Mouse (Mus musculus) T-helper 2 cell (primary cell): Measurements from ENCODE around the gene Kng2.
"Not testable (repeated sequence)": the region's sequence is repeated elsewhere in the genome, so short reads cannot be mapped to it uniquely, and the experiment has no call there.

ENCODE experiments used
- in situ Hi-C: fragments of 300-600 bp; cut with MboI, MseI; formaldehyde crosslinking; loops from one replicate; pipeline ENCODE4 v1.15.1; 2025; ENCODE audit warnings: high pct_unique_total_duplicates

Gene Kng2

DNA sequence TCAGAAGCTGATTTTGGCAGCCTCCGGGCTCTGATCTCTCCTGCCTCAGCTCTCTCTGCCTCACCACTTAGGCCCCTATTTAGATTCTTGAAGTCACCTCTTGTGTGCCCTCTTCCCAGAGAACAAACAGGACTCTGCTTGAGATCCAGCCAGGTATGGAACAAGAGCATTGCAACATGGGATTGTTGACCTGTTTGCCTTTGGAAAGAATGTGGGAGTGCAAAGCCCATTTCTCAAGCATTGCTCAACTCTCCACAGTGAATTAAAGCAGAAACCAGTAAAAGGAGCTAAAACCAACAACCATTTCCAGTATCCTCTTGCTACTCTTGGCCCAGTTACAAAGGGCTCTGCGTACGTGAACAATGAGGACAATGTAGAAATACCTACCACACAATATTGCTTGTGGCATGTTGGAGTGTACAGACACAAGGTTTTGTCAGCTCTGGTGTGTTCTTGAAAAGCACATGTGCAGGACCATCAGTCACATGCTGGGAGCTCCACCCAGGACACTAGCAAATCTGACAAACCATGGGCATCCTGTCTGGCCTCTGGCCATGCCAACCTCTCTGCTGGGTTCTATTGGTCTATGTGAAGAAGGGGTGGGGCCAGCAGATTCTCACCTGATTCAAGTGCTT lies at the start of gene Kng2:
Gene Kng2 (minus strand): TSS at position 517 of the 635 bp plus-strand sequence.
- in situ Hi-C loops: loop anchor here (25.0 kb wide), 1 partner anchor 467 kb away; no protein-coding TSS in a partner anchor

DNA sequence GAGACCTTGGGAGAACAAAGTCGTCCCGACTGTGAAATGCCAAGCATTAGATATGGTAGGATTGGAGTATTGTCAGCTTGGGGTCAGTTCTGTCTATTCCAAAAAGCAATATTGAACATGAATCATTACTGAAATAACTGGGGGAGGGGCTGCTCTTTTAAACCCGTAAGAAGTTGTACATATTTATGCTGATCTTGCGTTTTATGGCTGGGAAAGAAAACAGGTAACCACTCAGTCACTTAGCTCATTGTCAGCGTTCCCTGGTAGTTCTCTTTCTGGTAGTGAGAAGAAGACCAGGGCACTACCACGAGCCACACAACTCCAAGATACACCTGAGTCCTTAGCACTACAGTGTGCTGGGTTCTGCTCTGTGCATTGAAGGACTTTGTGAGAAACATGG lies 48.2 kb upstream of the Kng2 start:
- in situ Hi-C loops: not testable (repeated sequence)

DNA sequence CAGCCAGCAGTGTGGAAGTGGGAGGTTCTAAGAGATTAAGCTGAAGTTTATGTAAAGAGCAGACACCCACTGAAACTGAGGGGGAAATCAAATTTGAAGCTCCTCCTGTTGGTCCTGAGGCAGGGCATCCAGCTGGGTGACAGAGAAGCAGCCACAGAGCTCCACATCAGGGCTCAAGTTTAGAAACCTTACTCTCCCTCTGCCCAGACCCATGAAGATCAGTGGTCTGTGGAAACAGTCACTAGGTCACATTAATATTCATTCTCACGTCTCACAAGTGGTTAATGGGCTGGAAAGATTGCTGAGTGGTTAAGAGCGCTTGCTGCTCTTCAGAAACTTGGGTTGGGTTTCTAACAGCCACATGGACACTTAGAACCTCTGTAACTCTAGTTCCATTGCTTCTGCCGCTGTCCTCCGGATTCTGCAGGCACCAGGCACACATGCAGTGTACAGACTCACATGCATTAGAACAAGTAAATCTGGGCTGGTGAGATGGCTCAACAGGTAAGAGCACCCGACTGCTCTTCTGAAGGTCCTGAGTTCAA lies 31.6 kb upstream of the Kng2 start:
- in situ Hi-C loops: not testable (repeated sequence)

DNA sequence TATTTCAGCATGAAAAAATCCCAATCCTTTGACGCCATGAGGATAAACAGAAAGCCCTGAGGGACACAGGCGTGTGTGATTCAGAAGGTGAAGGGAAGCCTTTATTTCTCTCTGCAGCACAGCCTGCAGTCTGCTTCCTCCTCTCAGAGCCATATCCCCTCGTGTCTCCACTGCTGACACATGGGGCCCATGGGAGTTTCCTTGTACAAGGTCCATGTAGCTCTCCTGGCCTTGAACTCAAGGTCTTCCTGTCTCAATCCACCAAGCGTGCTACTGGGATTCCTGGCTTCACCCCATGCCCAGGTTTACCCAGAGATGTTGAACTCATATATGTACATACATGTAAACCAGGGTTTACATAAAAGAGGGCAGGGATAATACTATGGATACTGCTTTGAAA lies 30.3 kb upstream of the Kng2 start:
- in situ Hi-C loops: loop anchor here (10.0 kb wide), 1 partner anchor 355 kb away; no protein-coding TSS in a partner anchor

DNA sequence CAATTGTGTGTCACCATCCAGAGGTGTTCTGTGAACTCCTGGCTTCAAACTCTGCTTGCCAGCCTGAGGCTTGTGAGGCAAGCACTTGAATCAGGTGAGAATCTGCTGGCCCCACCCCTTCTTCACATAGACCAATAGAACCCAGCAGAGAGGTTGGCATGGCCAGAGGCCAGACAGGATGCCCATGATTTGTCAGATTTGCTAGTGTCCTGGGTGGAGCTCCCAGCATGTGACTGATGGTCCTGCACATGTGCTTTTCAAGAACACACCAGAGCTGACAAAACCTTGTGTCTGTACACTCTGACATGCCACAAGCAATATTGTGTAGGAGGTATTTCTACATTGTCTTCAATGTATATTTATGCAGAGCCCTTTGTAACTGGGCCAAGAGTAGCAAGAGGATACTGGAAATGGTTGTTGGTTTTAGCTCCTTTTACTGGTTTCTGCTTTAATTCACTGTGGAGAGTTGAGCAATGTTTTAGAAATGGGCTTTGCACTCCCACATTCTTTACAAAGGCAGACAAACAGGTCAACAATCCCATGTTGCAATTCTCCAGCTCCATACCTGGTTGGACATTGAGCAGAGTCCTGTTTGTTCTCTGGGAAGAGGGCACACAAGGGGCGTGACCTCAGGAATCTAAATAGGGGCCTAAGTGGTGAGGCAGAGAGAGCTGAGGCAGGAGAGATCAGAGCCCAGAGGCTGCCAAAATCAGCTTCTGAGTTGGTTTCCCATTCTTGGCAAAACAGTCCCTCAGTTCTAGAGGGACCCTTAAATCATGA lies 28.6 kb upstream of the Kng2 start, which contains the start of gene Kng1:
Gene Kng1 (plus strand): TSS at position 198 of the 780 bp plus-strand sequence.
- in situ Hi-C loops: loop anchor here (10.0 kb wide), 1 partner anchor 357 kb away; no protein-coding TSS in a partner anchor

DNA sequence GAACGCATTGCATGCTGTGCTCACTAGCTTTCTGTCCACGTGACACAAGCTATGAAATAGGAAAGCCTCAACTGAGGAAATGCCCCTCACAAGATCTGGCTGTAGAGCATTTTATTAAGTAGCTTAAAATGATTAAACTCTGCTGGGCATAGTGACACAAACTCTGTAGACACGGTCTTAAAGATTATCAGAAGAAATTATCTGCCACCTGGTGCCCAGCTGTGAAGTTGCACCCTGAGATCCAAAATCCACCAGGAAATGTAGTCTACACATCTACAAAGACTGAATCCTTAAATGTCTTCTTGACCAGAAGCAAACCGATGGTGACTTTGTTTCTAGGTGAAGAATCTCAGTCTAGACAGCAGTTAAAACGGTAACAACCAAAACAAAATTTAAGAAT lies 17.0 kb upstream of the Kng2 start:
- in situ Hi-C loops: loop anchor here (25.0 kb wide), 1 partner anchor 484 kb away; no protein-coding TSS in a partner anchor

DNA sequence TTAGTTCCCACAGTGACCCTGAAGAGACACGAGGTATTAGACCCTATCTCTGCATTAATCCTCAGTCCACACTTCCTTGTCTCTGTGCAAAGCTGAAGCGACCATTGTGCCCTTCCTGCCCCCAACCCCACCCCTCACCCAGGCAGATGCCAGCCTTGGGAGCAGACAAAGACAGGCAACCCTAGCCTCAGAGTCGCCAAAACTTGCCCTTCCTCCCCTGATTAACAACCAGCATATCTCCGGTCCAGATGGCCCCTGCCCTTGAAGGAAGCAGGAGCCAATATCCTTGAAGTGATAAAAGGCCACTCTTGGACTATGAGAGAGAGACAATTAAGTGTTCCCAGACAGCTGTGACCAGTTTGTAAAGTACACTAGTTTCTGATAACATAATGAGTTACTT lies 11.6 kb upstream of the Kng2 start:
- in situ Hi-C loops: loop anchor here (25.0 kb wide), 1 partner anchor 479 kb away; no protein-coding TSS in a partner anchor

DNA sequence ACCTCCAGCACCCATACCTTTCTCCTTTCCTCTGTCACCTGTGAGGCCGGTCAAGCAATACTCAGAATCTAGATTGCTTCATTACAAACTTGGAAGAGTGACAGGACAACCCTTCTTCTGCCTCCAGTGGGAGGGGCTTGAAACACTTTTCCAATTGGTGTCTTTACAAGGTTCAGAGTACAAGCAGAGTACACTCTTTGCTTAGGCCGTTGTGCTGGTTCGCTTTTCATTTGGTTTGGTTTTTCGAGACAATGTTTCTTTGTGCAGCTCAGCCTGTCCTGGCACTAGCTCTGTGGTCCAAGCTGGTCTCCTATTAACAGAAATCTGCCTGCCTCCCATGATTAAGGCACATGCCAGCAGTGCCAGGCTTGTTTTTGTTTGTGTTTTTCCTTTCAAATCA lies 10.0 kb upstream of the Kng2 start:
- in situ Hi-C loops: loop anchor here (25.0 kb wide), 1 partner anchor 477 kb away; no protein-coding TSS in a partner anchor

DNA sequence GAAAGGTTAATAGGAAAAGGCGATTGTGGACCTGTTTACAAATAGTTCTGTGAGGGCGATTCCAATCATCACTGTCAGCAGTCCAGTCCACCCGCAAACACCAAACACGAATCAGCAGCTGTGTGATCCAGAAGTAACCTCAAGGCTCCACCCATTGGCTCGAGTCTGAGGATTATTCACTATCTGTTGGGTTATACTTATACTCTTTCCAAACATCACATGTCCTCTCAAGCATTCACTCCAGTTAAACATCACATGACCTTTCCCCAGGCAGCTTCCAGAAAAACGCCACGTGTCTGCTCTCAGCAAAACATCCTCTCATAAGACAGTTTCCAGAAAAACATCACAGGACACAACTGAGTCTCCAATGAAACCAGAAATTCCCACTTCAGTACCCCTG lies 8.5 kb upstream of the Kng2 start:
- in situ Hi-C loops: loop anchor here (25.0 kb wide), 1 partner anchor 475 kb away; no protein-coding TSS in a partner anchor

DNA sequence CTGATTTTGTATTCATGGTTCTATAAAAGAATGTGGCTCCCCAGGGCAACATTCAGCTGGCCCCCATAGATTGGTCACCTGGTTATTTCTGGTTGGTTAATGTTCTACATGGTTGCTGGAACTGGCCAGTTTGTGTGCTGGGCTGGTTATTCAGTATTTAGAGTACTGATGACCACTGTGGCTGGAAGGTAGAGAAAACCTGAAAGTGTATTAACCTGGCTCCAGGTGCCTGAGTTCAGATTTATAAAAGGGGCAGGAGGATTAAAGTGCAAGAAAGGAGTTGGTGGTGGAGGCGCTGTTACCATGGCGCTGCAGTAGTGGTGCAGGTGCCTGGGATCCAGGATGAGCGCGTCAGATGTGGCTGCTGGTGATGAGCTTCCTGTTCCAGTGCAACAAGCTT lies 4.4 kb upstream of the Kng2 start:
- in situ Hi-C loops: loop anchor here (25.0 kb wide), 1 partner anchor 471 kb away; no protein-coding TSS in a partner anchor

DNA sequence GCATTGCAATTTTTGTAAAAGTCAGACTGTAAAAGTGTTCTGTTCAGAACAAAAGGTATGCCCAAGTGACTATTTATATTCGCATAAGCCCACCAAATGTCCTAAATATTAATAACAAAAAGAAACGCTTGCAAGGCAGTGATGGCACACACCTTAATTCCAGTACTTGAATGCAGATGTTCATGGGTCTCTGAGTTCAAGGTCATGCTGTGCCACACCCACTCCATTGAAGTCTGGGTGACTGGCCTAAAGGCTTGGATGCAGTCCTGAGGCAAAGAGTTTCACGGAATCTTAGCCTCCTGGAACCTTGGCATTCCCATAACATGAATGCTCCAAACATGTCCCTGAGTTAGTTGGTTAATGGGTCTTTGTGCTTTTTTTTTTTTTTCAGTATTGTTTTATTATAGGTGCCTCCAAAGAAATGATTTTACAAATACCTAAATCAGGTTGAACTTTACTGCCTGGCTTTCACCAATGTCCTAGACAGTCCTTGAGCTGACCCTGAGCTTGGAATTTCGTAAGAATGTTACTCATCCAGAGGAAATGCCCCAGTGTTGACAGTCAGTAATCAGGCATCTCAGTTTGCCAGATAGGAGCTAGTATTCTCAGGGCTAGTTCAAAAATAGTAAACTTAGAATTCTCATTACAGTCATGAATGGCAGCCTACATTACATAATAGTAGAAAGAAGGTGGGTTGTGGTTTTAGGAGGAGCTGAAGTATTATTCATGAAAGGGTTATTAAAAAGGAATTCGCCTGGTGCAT lies 1.6 kb upstream of the Kng2 start:
- in situ Hi-C loops: loop anchor here (25.0 kb wide), 1 partner anchor 469 kb away; no protein-coding TSS in a partner anchor

DNA sequence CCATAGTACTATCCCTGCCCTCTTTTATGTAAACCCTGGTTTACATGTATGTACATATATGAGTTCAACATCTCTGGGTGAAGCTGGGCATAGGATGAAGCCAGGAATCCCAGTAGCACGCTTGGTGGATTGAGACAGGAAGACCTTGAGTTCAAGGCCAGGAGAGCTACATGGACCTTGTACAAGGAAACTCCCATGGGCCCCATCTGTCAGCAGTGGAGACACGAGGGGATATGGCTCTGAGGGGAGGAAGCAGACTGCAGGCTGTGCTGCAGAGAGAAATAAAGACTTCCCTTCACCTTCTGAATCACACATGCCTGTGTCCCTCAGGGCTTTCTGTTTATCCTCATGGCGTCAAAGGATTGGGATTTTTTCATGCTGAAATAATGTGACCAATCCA lies 1.9 kb downstream of the Kng2 start:
- in situ Hi-C loops: loop anchor here (25.0 kb wide), 1 partner anchor 465 kb away; no protein-coding TSS in a partner anchor

DNA sequence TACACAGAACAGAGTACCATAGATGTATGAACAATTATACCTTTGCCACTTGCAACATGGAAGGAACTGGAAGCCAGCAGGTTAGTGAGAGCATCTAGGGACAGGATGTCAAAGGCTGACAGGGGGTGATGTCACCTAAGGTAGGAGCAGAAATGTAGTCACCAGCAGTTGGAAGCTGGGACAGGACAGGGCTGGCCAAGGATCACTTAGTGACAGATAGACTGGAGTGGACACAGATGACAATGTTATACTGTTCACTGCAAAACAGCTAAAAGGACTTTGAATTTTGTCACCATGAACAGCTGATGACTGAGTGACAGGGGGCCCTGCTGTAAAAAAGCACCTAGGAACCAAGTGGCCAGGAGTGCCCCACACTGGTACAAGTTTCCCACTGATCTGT lies 2.7 kb downstream of the Kng2 start:
- in situ Hi-C loops: loop anchor here (25.0 kb wide), 1 partner anchor 464 kb away; no protein-coding TSS in a partner anchor

DNA sequence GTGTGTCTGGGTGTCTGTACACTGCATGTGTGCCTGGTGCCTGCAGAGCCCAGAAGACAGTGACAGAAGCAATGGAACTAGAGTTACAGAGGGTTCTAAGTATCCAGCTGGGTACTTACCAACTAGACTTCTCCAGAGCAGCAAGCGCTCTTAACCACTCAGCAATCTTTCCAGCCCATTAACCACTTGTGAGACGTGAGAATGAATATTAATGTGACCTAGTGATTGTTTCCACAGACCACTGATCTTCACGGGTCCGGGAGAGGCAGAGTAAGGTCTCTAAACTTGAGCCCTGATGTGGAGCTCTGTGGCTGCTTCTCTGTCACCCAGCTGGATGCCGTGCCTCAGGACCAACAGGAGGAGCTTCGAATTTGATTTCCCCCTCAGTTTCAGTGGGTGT lies 4.2 kb downstream of the Kng2 start:
- in situ Hi-C loops: loop anchor here (25.0 kb wide), 1 partner anchor 463 kb away; no protein-coding TSS in a partner anchor

DNA sequence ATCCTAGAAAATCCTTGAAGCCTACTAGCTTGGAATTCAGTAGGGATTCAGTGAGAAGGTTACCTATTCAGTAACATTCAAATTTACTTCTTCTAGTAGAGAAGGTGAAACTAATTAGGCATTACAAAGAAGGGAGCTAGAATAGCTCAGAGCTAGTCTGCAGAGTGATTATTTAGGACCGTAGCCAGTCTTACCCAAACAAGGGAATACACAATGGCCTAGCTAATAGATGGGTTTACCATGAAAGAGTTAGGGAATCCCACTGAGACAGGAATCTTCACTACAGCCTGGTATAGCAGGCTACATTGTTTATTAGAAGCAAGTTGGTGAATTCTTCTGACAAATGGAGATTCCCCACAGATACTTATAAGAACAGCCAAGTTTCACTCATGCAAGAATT lies 8.7 kb downstream of the Kng2 start:
- in situ Hi-C loops: not testable (repeated sequence)

DNA sequence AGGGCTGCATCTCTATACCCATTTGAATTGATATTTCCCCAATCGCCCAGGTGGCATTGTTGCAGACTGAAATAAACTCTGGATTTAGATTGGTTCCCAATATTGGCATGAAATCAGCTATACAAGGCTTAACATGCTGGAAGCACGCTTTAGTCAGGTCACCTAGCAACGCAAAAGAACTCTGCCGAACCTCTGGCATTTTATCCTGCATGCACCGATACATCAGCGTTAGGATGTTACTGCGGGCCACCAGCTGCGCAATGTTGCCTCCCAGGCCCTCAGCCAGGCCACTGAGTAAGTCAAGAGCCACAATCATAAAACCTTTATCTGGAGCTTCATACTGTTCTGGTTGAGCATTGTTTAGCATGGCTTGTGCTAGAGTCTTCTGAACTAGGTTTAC lies 14.6 kb downstream of the Kng2 start:
- in situ Hi-C loops: not testable (repeated sequence)

DNA sequence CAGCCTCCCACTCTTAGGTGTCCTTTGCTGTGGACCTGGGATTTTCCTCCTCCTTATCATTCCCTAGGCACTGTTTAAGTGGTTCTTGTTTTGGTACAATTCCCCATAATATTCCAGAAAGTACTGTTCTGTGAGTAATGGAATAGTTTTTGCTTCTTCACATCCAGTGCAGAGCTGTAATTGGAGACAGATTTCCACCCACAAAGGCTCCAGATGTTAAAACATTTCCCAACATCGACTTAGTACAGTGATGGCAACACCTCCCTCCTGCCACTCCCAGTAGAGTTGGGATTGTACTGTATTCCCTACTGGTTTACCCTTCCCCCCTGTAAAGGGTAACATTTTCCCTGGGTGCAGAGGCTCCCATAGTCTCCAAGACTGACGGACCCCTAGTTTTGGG lies 15.5 kb downstream of the Kng2 start:
- in situ Hi-C loops: not testable (repeated sequence)

DNA sequence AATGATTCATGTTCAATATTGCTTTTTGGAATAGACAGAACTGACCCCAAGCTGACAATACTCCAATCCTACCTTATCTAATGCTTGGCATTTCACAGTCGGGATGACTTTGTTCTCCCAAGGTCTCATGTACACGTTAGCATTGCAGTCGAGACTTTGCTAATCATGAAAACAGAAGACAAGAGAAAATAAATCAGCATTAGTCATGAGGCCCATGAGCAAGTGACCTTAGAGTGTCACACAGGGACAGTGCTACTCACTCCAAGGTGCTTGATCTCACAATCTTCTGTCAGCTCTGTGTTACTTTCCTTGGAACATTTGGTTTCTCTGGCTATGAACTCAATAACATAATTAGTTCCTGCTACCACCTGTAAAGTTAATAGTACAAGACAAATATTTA lies 32.3 kb downstream of the Kng2 start:
- in situ Hi-C loops: not testable (repeated sequence)

DNA sequence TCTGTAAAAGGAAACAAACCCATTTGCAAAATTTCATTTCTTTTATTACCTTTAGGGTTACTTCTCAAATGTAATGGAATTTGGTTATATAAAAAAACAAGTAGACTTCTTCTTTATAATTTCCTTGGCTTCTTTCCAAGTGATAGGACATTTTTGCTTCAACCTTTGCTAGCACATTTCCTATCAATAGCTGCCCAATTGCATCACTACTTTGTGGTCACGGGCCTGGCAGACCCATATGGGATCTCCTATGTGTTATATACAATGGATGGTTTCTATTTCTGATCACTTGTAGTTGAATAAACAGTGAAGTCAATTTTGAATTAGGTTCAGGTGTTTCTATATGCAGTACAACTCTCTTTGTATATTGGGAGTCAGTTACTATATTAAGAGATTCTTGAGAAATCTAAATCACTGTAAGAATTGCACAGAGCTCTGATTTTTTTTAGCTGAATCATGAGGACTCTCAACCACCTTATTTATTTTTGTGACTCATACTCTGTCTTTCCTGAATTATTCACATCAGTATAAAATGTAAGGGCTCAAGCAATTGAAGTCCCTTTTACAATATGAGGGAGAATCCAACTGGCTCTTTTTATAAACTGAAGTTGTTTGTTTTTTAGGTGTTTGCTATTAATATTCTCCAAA lies 61.8 kb downstream of the Kng2 start:
- in situ Hi-C loops: no loop called here

DNA sequence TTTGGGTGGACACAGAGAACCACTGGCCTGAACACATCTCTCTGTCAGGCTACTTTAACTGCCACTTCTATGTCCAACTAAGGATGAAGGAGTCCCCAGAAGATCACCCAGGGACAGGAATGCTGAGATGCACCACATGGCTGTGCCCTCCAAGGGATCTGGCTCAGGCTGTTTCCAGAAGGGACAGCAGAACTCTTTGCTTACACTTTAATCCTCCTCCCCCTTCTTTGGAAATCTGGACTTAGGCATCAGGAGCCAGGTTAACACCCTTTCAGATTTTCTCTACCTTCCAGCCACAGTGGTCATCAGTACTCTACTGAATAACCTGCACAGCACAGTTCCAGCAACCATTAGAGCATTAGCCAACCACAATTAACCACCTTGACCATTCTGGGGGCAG lies 66.0 kb downstream of the Kng2 start:
- in situ Hi-C loops: no loop called here

DNA sequence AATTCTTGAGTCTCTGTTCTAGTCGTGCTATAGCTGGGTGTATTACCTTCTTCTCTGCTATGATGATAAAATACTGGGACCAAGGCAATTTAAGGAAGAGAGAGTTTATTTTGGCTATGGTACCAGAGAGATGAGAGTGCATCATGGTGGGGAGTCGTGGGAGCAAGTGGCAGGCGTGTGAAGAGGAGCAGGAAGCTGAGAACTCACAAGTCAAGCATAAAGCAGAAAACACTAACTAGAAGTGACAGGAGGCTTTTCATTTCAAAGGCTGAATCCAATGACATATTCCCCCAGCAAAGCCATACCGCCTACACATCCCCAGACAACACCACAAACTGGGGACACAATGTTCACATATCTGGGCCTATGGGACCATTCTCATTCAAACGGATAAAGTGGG lies 67.0 kb downstream of the Kng2 start:
- in situ Hi-C loops: no loop called here
